Mouse (Mus musculus): ENCODE measurements around the gene C1galt1c1.

The C1galt1c1 gene

GRCm38 (mm10) chrX:38634801-38635637, at the start of gene C1galt1c1:
Gene C1galt1c1 (minus strand): TSS chrX:38635087.
- peak; percentile 76 to 94 for DNase-seq (ENCODE audit: low spot score in 2 of 2)

DNA sequence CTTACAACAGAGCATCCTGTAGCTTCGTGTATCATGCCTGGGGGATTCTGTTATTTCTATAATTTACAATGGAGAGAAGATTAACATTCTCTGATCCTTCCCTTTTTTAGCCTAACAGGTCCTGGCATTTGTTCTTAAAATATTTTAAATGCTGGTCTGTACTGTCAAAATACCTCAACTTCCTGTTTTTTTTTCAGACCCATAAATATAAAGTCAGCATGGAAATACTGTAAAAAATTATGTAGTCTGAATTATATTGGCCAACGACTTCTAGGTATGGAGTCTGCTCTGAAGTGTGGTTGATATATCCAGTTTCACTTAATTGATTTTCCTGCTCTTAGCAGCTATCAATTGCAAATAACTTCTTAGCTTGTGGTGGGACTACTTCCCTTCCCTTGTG, 47.1 kb upstream of the C1galt1c1 start:
- no peak for DNase-seq (ENCODE audit: low spot score in 2 of 2)

- no peak for DNase-seq (ENCODE audit: low spot score in 2 of 2)
Measured at GRCm38 (mm10) chrX:38669111-38669903, 34.4 kb upstream of the C1galt1c1 start.

DNA sequence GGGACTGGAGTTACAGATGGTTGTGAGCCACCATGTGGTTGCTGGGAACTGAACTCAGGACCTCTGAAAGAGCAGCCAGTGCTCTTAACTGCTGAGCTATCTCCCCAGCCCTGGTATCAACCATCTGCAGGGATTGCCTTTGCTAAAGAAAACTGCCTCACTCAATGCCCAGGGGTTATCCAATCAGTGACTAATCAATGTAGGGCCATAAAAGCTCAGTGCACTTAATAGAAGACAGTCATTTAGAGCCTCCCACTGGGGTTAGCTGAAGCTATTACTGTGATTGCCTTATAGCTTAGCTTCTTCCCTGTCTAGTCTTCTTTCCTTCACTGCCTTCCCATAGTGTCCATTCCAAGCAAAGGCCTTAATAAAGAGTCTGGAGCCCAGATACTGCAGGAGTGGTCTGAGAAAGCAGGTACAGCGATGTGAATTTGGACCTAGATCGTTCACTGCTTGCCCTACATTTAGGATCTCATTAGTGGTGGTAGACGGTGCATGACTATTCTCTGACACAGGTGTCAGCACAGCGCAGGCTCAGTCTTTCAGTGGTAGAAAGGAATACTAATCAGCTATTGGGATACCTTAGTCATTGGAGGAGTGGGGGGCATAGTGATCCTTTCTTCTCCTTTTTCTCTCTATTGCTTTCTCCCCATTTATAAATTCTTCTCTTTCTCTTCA, 21.5 kb upstream of the C1galt1c1 start:
- DNase-seq (ENCODE audit: low spot score in 2 of 2): no peak

GRCm38 (mm10) chrX:38654681-38655080, 19.8 kb upstream of the C1galt1c1 start:
- DNase-seq (ENCODE audit: low spot score in 2 of 2): peak in 1 of 2 experiments; percentile 40

GRCm38 (mm10) chrX:38653181-38653580, 18.3 kb upstream of the C1galt1c1 start:
- peak in 1 of 2 experiments; percentile 22 for DNase-seq (ENCODE audit: low spot score in 2 of 2)

DNA sequence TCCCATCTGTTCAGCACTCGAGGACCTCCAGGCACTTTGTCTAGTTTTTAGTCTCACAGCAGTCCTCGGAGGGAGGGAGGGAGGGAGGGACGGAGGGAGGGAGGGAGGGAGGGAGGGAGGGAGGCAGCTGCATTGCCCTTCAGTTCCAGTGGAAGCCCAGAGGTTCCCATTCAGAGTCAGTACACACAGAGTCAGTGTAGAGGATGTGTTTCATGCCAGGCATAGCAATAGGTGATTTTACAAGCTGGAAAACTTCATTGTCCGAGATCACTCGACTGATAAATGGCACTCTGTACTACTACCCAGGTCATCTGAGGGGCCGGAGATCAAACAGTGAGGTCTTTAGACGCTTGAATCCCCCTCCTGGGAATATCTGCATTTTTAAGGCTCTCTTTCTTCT, 16.3 kb upstream of the C1galt1c1 start:
- no peak for DNase-seq (ENCODE audit: low spot score in 2 of 2)

DNA sequence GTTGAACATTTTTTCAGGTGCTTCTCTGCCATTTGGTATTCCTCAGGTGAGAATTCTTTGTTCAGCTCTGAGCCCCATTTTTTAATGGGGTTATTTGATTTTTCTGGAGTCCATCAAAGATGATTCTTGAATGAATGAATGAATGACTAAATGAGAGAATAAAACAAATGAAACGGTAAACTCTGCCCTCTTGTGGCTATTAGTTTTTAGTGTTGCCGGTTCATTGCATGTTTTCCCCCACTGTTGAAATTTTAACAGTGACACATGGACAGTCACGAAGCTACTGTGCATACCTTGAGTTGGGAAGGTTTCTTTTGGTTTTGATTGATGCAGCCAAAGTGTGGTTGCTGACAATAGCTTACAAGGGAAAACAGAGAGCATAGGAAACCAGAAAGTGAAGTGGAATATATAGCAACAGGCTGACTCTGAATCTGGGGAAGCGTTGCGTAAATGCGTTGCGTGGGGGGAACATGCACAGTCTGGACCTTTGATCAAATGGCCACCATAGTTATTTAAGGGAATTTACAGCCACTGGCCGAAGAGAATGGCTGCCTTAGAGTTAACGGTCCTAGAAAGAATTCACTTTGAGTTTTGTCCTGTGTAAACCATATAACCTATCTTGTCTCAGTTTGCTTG, 15.6 kb upstream of the C1galt1c1 start:
- no peak for DNase-seq (ENCODE audit: low spot score in 2 of 2)

GRCm38 (mm10) chrX:38642183-38642582, 7.3 kb upstream of the C1galt1c1 start:
- no peak for DNase-seq (ENCODE audit: low spot score in 2 of 2)

GRCm38 (mm10) chrX:38641435-38641834, 6.5 kb upstream of the C1galt1c1 start:
- DNase-seq (ENCODE audit: low spot score in 2 of 2): no peak

GRCm38 (mm10) chrX:38635638-38635931, 698 bp upstream of the C1galt1c1 start:
- DNase-seq (ENCODE audit: low spot score in 2 of 2): no peak

DNA sequence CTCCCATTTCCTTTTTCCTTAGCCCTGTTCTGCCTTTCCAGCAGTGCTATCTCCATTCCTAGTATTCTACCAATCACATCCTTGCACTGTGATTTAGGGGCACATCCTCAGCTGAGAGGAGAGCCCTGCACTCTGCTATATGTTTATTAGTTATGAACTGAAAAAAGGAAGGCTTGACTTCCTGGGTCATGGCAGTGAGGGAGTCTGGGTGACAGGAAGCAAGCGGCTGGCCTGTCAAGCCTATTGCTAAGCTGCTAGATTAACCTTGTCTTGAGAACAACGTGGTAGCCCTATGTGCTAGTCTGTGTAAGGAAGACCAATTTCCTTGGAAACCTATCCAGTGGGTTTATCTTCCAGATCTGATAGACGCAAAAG, 33.9 kb downstream of the C1galt1c1 start:
- peak in 1 of 2 experiments; percentile 21 for DNase-seq (ENCODE audit: low spot score in 2 of 2)

DNA sequence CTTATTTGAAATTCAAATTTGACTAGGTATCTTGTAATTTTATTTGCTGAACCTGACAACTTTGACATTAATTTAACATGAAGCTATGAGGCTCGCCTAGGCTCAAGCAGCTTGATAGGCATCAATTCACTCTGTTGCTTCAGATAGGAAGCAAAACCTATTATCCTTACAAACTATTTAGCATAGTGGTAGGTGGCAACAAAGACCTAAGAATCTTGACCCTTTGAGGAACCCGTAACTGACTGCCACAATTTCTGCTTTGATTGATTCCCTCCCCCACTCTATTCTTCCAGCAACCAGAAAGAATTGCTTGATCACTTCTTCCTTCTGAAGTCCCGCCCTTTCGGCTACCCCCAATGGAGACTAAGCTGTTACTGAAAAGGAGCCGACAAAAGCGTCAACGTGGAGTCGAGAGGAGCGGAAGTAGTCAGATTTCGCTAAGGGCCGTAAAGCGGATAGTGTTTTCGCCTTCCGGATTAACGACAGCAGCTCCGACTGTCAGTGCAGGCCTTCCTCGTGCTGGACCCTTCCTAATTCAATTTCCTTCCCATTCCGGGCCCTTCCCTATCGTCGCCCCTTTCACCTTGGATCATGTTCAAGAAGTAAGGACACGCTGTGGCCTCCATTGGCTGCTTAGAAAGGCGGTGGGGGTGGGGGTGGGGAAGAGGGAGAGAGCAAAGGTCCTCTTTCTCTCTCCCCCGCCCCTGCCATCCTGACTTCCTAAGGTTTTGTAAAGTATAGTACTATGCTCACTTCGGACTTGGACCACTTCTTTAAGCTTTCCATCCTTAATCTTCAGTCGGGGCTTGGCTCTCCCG, 34.5 kb downstream of the C1galt1c1 start, which contains the start of gene Mcts1:
Gene Mcts1 (plus strand): TSS at position 402 of the 818 bp plus-strand sequence.
- peak; percentile 27 to 66 for DNase-seq (ENCODE audit: low spot score in 2 of 2)

- peak in 1 of 2 experiments; percentile 14 for DNase-seq (ENCODE audit: low spot score in 2 of 2)
Measured at GRCm38 (mm10) chrX:38593180-38593889, 41.6 kb downstream of the C1galt1c1 start.

- DNase-seq (ENCODE audit: low spot score in 2 of 2): no peak
Measured at GRCm38 (mm10) chrX:38591749-38592148, 43.1 kb downstream of the C1galt1c1 start.

GRCm38 (mm10) chrX:38589827-38590226, 45.1 kb downstream of the C1galt1c1 start:
- no peak for DNase-seq (ENCODE audit: low spot score in 2 of 2)

- no peak for DNase-seq (ENCODE audit: low spot score in 2 of 2)
Measured at GRCm38 (mm10) chrX:38583261-38583660, 51.6 kb downstream of the C1galt1c1 start.

DNA sequence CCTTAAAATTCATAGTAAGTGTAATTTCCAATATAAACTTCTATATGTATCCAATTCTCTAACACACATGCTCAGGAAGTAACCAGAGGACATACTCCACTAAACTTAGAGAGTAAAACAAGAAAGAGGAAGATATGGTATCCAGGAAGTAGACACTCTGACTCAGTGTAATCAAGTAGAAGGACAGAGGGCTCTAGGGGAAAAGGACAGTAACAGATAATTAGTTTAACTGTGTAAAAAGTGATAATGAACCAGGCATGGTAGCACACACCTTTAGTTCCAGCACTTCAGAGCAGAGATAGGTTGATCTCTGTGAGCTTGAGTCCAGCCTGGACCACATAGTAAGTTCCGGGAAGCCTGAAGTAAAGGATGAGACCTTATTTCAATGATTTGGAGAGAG, 53.7 kb downstream of the C1galt1c1 start:
- no peak for DNase-seq (ENCODE audit: low spot score in 2 of 2)
